Mouse (Mus musculus): Measurements from ENCODE around the gene Exosc10.

Exosc10 gene

GRCm38 (mm10) chr4:148558297-148559000 is at the start of gene Exosc10:
Exosc10 (plus strand) TSS chr4:148558429.
- DNase-seq (ENCODE audit: low spot score in 2 of 2): peak; percentile 86 to 96

GRCm38 (mm10) chr4:148509450-148510084 is 48.7 kb upstream of the Exosc10 start:
- no peak for DNase-seq (ENCODE audit: low spot score in 2 of 2)

GRCm38 (mm10) chr4:148510691-148511090 is 47.5 kb upstream of the Exosc10 start:
- no peak for DNase-seq (ENCODE audit: low spot score in 2 of 2)

GRCm38 (mm10) chr4:148511334-148511733 is 46.9 kb upstream of the Exosc10 start:
- no peak for DNase-seq (ENCODE audit: low spot score in 2 of 2)

- no peak for DNase-seq (ENCODE audit: low spot score in 2 of 2)
These were observed 45.1 kb upstream of the Exosc10 start for GRCm38 (mm10) chr4:148513021-148513559.

- no peak for DNase-seq (ENCODE audit: low spot score in 2 of 2)
These were observed 42.9 kb upstream of the Exosc10 start for GRCm38 (mm10) chr4:148515313-148515712.

GRCm38 (mm10) chr4:148517809-148518208 is 40.4 kb upstream of the Exosc10 start:
- no peak for DNase-seq (ENCODE audit: low spot score in 2 of 2)

GRCm38 (mm10) chr4:148518235-148518795 is 39.9 kb upstream of the Exosc10 start:
- DNase-seq (ENCODE audit: low spot score in 2 of 2): no peak

GRCm38 (mm10) chr4:148523538-148523937 is 34.7 kb upstream of the Exosc10 start:
- DNase-seq (ENCODE audit: low spot score in 2 of 2): no peak

- no peak for DNase-seq (ENCODE audit: low spot score in 2 of 2)
These were observed 30.9 kb upstream of the Exosc10 start for GRCm38 (mm10) chr4:148527158-148527910.

GRCm38 (mm10) chr4:148530351-148530750 is 27.9 kb upstream of the Exosc10 start:
- no peak for DNase-seq (ENCODE audit: low spot score in 2 of 2)

GRCm38 (mm10) chr4:148530778-148531177 is 27.5 kb upstream of the Exosc10 start:
- no peak for DNase-seq (ENCODE audit: low spot score in 2 of 2)

GRCm38 (mm10) chr4:148531341-148531740 is 26.9 kb upstream of the Exosc10 start:
- DNase-seq (ENCODE audit: low spot score in 2 of 2): no peak

GRCm38 (mm10) chr4:148532516-148532915 is 25.7 kb upstream of the Exosc10 start:
- DNase-seq (ENCODE audit: low spot score in 2 of 2): no peak

- no peak for DNase-seq (ENCODE audit: low spot score in 2 of 2)
These were observed 24.5 kb upstream of the Exosc10 start for GRCm38 (mm10) chr4:148533613-148534328.

GRCm38 (mm10) chr4:148535876-148536275 is 22.4 kb upstream of the Exosc10 start:
- no peak for DNase-seq (ENCODE audit: low spot score in 2 of 2)

- peak in 1 of 2 experiments; percentile 60 for DNase-seq (ENCODE audit: low spot score in 2 of 2)
These were observed 9.1 kb upstream of the Exosc10 start for GRCm38 (mm10) chr4:148549106-148549505.

GRCm38 (mm10) chr4:148557766-148558165 is 463 bp upstream of the Exosc10 start:
- no peak for DNase-seq (ENCODE audit: low spot score in 2 of 2)

GRCm38 (mm10) chr4:148562676-148563075 is 4.4 kb downstream of the Exosc10 start:
- peak in 1 of 2 experiments; percentile 61 for DNase-seq (ENCODE audit: low spot score in 2 of 2)

GRCm38 (mm10) chr4:148563595-148563994 is 5.4 kb downstream of the Exosc10 start:
- DNase-seq (ENCODE audit: low spot score in 2 of 2): no peak

- DNase-seq (ENCODE audit: low spot score in 2 of 2): no peak
These were observed 11.9 kb downstream of the Exosc10 start for GRCm38 (mm10) chr4:148570138-148570537.
